Mouse (Mus musculus): ENCODE results near the gene Cerk.
"Not testable (repeated sequence)": the region's sequence is repeated elsewhere in the genome, so short reads cannot be mapped to it uniquely, and the experiment has no call there.

Gene Cerk

DNA sequence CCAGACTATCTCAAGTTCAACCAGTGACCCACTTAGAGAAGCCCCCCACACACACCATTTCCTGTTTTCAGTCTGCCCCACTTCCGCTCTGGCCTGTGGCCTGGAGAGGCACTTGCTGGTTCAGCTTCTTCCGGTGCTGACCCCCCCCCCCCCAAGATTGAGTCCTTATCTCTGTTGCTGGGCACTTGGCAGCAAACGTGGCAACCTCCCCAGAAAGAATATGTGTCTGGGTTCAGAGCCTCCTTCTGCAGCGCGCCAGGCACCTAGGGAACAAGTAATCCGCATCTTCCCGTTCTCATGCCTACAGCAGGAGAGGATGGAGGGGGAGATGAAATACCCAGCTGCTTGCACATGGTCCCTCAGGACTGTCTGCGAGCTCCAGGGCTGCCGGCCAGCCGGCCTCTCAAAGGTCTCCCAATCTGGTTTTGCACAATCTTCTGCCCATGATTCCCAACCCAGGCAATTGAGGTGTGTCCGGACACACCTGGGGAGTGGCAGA lies 4.0 kb downstream of the Cerk start:
- DNase-seq (ENCODE audit: low spot score) = no peak

GRCm38 (mm10) chr15:86181321-86181720 lies 4.6 kb downstream of the Cerk start:
- DNase-seq (ENCODE audit: low spot score) = not testable (repeated sequence)

DNA sequence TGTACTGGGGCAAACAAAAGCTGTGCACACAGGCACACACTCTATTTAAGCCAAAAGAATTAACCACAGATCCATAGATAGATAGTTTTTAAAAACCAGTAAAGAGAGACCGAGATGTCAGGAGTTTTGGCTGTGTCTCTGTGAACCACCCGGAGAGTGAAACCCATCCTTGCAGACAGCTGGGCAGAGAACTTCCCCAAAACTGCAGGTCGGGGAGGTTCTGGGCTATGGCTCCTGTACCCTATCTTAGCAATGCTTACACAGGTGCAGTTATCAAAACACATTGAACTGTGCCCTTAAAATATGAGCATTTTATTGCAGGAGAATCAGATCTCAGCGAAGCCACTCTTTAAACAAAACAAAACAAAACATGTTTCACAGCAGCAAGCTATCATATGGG lies 5.5 kb downstream of the Cerk start:
- DNase-seq (ENCODE audit: low spot score) = no peak

DNA sequence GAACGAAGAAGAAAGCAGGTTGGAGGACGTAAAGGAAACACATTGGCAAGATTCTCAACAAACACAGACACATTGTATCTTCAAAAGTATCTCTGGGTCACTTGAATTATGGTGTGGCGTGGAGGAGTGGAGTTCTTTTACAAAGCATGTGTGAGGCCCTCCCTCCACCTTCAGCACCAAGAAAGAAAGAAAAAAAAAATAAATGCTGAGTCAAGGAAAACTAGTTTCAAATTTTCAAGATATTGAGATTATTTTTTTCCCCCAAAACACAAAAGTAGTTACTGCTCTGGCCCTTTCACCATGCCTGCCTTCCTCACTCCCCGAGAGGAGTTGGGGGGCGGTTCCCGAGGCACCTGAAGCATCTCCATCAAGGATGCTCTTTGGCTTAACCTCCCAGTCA lies 7.3 kb downstream of the Cerk start:
- no peak for DNase-seq (ENCODE audit: low spot score)

DNA sequence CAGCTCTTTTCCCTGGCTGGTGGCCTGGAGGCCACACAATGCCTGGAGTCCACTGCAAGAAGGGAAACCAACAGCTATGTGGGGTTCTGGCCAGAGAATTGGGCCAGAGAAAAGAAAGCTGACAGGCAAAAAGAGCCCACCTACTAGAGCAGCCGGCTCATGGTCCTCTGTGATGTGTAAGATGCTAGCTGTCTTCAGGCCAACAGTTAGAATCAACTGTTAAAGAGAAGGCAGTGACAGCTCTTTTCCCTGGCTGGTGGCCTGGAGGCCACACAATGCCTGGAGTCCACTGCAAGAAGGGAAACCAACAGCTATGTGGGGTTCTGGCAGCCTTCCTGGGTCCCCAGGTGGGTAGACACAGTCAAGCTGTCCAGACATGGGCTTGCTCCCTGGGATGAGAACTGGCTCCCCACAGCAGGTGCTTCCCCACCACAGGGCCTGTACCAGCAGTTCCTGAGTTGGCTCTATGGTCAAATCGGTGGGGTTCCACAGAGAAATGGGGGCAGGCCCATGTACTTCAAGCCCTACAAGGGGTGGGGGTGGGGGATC lies 8.2 kb downstream of the Cerk start:
- not testable (repeated sequence) for DNase-seq (ENCODE audit: low spot score)

GRCm38 (mm10) chr15:86176771-86177702 lies 8.9 kb downstream of the Cerk start:
- no peak for DNase-seq (ENCODE audit: low spot score)

GRCm38 (mm10) chr15:86176166-86176565 lies 9.8 kb downstream of the Cerk start:
- no peak for DNase-seq (ENCODE audit: low spot score)

DNA sequence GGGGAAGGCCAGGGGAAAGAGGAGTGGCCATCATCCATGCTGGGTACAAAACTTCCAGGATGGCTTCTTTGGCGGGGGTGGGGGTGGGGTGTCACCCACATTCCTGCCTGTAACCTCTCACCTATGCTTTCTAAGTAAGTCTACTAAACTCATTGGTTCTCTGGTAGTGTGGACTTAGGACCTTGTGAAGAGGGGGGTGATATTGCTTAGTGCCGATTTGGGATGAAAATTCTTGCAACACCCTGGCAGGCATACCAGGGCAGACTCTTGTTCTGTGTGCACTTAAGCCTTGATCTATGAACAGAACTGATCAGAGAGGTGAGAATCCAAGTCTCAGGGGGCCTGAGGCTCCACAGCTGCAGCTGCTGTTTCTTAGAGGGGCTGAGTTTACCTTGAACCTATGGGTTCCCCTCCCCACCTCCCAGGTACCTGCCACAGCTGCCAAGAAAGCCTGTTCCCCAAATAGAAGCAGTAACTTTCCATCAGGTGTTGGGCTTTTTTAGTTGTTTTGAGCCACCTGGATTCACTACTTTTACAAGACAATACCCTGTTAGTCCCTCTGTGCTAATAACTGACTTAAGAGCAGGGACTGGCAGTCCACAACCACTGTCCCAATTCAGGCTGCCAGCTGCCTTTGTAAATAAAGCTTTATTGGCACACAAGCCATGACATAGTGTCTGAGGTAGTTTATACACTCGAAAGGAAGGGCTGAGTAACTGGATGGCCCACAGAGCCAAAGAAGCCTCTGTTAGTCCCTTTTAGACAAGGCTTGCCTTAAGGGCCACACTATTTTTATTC lies 10.5 kb downstream of the Cerk start:
- no peak for DNase-seq (ENCODE audit: low spot score)

- no peak for DNase-seq (ENCODE audit: low spot score)
Measured at GRCm38 (mm10) chr15:86173136-86173985, 12.6 kb downstream of the Cerk start.

DNA sequence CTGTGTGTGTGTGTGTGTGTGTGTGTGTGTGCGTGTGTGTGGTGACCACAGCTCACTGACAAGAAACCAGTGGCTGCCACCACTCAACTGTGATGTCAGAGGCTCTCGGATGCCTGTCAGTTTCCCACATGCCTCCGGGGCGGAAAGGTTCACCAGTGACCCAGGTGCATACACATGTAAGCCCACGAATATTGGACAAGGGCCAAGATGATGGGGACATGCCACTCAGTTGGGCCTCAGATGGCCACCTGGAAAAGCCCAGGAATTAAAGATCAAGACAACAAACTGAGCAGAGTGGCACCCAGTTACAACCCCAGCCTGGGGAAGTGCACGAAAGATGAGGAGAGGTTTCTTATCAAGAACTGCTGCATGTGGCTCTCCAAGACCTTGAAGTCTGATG lies 13.4 kb downstream of the Cerk start:
- no peak for DNase-seq (ENCODE audit: low spot score)

DNA sequence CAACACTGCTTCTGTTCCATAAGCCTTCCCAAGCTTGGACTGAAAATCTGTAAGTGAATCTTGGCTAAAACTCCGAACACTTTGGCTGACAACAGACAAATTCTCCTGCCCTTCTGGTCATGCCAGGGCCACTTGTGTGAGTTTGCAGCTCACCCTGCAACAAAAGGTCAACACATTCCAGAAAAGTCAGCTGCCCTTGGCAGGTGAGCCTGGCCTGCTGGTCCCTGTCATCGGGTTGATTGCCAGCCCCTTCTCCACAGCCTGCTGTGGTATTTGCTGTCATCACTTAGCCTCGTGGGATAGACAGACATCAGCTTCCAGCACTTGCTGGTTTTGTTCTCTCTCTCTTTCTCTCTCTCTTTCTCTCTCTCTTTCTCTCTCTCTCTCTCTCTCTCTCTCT lies 13.8 kb downstream of the Cerk start:
- DNase-seq (ENCODE audit: low spot score) = no peak

- DNase-seq (ENCODE audit: low spot score) = no peak
Measured at GRCm38 (mm10) chr15:86171316-86171715, 14.6 kb downstream of the Cerk start.

DNA sequence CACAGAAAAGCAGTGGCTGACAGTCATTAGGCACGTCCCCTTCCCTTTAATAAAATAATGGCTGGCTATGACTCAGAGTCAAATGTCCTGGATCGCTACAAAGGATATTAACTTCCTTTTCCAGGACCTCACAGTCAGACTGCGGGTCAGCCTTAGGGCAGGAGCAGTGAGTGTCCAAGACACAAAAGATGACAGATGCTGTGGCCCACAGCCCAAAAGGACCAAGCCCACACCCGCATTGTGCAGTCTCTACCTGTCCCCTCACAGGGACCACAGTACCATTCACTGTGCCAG lies 16.2 kb downstream of the Cerk start:
- DNase-seq (ENCODE audit: low spot score) = no peak

DNA sequence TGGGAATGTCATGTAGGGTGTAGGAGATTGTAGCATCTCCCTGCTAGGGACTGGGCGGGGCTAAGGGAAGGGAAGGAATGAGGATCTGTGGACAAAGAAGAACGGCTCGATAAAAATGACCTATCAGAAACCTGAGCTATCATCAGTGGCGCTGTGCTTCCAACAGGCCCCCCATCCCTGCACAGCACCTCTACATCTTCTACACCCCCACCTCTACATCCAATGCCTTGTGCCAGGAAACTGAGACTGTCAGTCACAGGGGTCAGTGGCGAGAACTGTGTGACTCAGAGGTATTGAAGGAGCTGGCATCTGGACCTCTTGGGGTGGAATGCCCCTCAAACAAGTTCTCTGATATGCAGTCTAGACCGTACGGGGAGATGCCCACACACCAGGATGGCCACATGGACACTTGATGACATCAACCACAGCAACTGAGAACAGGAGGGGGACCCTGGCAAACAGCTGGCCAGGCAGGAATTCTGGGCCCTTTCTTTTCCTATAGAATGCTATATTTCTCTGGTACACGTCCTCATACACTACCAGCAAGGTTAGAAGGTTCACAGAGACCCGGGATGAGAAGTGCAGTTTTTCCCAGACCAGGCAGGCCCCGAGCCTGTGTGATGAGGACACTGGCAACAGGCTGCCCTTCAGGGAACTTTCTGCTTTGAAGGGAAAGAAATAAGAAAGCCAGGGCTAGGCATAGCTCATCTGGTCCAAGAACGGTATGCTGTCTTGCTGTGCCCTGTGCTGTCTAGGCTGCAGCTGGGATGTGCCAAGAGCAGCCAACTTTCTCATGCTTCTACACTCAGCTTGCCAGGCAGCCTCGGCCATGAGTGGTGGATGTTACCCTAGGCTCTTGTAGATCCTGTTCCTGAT lies 16.8 kb downstream of the Cerk start:
- DNase-seq (ENCODE audit: low spot score) = no peak

DNA sequence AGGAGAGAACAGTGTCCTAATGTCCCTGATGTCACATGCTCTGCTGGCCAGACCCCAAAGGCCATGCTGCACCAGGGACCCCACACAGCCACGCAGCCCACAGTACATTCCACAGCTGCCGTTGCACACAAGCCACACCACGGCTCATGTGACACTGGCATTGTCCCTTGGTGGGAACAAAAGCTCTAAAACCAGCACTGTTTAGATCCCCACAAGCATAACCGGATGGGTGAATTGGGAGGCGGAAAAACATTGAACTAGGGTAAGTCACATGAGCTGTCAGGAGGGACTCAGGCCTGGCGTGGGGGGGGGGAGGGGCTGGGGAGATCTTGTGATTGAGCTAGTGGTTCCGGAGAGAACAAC lies 17.5 kb downstream of the Cerk start:
- no peak for DNase-seq (ENCODE audit: low spot score)

DNA sequence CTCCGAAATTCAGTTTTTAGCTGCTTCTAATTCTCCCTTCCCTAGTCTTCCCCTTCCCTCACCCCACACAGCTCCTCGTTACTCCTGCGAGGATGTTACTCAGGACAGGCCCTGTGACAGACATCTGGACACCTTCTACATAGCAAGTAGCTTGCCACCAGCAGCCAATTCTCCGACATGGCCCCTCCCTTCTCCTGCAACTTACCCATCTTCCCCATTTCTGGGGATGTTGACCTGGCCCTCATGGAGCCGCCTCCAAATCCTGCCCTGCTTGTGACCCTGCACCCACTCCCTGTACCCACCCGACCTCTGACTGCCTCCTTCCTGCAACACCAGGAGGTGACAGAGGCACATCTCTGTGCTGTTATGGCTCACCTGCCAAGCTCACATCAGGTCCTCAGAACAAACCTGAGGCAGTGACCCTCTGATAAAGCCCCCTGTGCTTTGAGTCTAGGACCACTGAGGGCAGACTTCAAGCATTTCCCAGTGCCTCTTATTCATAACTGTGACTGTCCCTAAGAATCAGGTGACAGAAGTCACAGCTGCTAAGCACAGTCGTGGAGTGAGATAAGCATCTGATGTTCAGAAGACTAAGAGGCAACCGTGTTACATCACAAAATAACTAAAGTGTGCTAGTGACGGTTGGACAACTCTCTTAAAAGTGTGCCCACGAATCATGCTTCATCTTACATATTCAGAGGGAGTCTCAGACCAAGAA lies 18.0 kb downstream of the Cerk start:
- no peak for DNase-seq (ENCODE audit: low spot score)

DNA sequence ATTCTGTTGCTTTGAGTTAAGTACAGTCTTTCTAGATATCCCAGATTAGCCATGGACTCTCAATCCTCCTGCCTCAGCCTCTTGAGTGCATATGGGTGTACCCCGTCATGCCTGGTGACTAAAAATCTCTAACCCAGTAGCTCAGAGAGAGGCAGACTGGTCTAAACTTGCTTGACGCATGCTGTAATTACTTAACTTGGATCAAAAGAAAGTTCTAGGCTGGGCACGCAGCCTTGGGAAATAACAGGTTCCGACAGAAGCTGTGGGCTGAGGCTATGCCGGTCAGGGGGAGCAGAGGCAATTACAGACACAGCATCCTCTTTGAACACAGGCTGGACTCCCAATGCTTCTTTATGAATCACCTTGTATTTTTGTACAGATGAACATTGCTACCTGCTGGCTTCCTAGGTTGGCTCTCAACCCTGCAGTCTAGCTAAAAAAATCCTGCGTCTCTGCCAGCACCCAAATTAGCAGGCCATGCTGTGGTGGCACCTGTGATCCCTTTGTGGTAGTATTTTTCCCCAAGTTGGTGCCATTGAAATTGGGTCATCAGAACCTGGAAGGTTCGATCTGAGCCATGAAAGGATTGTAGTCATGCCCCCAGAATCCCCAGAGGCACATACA lies 18.8 kb downstream of the Cerk start:
- no peak for DNase-seq (ENCODE audit: low spot score)

GRCm38 (mm10) chr15:86165811-86166590 lies 19.9 kb downstream of the Cerk start:
- no peak for DNase-seq (ENCODE audit: low spot score)

- no peak for DNase-seq (ENCODE audit: low spot score)
Measured at GRCm38 (mm10) chr15:86164718-86165345, 21.1 kb downstream of the Cerk start.

Measured in ovary, postnatal 14 days (tissue).